Mouse (Mus musculus) sigmoid colon, adult 10 weeks (tissue): ENCODE data around the gene Svep1. TPM values are rescaled to one million over a fixed set of nuclear protein-coding genes. Genes with fewer than 3 reads are reported as not detected.

Experiments used
- polyA plus RNA-seq: library from polyadenylated mRNA; stranded (reverse); fragments of 350-450 nt; fragmentation: Illumina TruSeq; extraction: RNeasy Lipid Tissue Mini Kit (QIAGEN cat#74804); gene quantifications from one replicate; pipeline ENCODE4 v1.2.3, GENCODE M21; 2014; ENCODE audit warnings: low read depth, low replicate concordance

The Svep1 gene
- polyA plus RNA-seq, result 4.4 TPM

DNA sequence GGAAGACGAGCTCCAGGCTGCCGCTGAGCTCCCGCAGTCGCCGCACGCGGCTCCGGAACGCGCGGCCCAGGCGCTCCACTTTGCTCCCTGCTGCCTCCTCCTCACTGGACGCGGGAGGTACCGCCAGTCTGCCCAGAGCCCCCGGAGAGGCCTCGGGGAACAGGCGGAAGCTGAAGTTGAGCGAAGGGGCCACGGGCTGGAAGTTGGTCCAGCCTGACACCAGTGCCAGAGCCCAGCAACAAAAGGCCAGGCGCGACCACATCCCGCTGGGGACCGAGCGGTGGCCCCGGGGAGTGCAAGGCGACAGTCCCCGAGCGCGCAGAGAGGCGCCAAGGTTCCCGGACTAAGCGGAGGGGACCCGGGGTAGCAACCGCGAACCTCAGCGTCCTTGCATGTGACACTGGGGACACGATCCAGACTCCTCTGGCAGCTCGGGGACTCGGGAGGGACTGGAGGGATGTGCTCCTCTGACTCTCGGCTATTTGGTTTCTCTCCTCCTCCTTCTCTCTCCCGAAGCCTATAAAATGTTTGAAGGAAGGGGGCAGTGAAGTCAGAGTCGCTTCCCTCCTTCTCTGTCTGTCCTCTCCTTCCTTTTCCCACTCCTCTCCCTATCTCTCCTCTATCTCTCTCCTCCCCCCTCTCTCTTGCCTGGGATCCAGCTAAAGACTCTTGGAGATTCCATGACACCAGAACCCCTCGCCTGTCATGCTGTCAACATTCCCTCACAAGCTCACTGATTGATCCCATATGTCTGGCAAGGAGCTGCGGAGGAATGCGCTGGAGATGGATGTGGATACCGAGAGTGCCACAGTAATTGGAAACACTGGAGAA is at the start of gene Svep1:
Gene Svep1, minus strand, starts transcription at position 745 of the 831 bp plus-strand sequence.

DNA sequence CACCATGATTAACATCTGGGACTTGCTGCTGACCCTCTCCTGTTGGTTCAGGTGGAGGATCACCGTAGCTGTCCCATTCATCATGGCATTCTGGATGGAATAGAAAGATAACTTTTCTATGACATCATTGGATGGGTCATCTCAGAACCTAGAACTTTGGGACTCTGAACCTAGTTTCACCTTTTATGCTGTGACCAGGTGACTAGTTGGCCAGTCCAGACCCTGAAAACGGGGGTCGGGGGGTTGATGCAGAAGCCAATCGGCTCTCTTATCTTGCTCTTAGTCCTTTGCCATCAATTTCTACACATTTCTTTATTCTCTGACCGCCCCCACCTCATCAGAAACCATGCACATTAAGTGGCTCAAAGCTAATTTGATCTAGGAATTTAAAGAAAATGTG is 197.6 kb downstream of the Svep1 start, which contains the start of gene Txndc8:
Gene Txndc8, minus strand, starts transcription at position 101 of the 400 bp plus-strand sequence.

Other genes starting within 250 kb of the Svep1 start
- not detected for gene Txndc8, start 197.7 kb downstream of the Svep1 start, polyA plus RNA-seq
- 0.95 TPM for gene Musk, start 79.1 kb upstream of the Svep1 start, polyA plus RNA-seq